Mouse (Mus musculus) embryonic stem cell, embryonic (primary cell): ENCODE data around the gene Ggt7.

Source experiments
- CTCF ChIA-PET, 4 experiments: fragments of 300-600 bp in 2 of 4; fragments of 350-600 bp in 2 of 4; sonication (Branson Sonifier 250); formaldehyde crosslinking; loops; one replicate each; lab custom pipeline; 2022; ENCODE audit warnings: inconsistent platforms in 2 of 4; lab: Charles Lee
- POLR2A ChIA-PET, 4 experiments: fragments of 300-600 bp in 2 of 4; fragments of 350-600 bp in 2 of 4; sonication (Branson Sonifier 250); formaldehyde crosslinking; loops; one replicate each; lab custom pipeline; 2022; ENCODE audit warnings: antibody characterized with exemption in 4 of 4, inconsistent platforms in 1 of 4; lab: Charles Lee

The Ggt7 gene

DNA sequence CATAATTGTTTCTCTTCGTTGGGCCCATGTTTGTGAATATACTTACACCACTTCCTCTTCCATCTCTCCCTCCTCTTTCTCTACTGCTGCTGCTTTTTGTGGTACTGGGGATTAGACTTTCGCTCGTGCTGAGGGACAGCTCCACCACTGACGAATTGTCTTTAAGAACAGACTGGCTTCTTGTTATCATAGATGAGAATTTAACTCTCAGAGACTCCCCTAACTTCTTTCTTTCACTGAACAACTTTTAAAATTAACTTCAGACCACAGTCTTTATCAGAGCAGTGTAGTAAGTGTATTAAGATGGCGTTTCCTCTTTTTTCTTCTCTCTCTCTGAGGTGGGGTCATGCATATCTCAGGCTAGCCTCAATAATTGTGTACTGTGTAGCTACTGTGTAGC lies 5.7 kb upstream of the Ggt7 start:
- CTCF ChIA-PET: interaction anchor here in 1 of 4 experiments (1.3 kb wide), 1 partner anchor 105 kb away, joined by 4 read pairs; no protein-coding TSS in a partner anchor

DNA sequence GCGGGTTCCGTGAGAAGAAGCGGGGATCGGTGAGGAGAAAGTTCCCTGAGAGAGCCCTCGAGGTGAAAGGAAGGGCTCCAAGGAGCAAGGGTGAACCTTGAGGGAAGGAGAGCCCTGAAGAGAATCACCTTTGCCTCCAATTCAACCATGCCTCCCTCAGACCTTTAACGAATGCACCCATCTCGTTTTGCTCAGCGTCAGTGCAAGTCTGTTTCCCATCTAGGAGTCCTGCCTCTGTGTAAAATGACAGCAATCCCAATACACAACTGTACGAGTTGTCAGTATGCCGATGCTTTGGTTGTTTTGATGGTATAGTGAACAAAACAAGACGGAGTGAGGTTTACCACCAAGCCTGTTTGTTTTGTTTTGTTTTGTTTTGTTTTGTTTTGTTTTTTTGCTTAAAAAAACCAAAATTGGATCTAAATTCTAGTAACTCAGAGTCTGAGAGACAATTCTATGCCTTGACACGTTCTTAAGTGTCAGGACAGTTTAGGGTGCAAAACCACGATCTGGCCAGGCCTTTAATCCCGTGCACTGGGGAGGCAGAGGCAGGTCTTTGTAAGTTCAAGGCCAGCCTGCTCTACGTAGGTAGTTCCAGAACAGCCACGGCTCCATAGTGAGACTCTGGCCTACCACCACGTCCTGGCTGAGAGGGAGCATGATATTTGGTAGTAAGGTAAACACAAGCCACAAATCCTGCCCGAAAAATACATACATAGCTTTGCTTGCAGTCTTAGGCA lies 664 bp upstream of the Ggt7 start:
- ChIA-PET POLR2A (interaction anchor here (0.5 to 3.4 kb wide), 39 partner anchors 11 to 444 kb away, joined by 3 to 48 read pairs (median 4); partner anchors contain the start of genes Gss (in 2 of the 4), Myh7b (in 2 of the 4), Ahcy (in 1 of the 4) and BC029722 (in 1 of the 4)), CTCF (interaction anchor here (0.5 to 4.5 kb wide), 64 partner anchors 11 to 1076 kb away, joined by 3 to 169 read pairs (median 5); partner anchors contain the start of genes Trpc4ap (in 3 of the 4), Gss (in 2 of the 4), Cep250 (in 1 of the 4) and Edem2 (in 1 of the 4))

More for the DNA sequence above, 5.7 kb upstream of the Ggt7 start:
- POLR2A ChIA-PET: interaction anchor here in 2 of 4 experiments (0.8 to 1.3 kb wide), 3 partner anchors 46 to 432 kb away, joined by 3 read pairs; partner anchors contain the start of gene Cep250 (in 1 of the 2)

GRCm38 (mm10) chr2:155515941-155516340 lies 2.1 kb downstream of the Ggt7 start:
- ChIA-PET POLR2A (interaction anchor here in 2 of 4 experiments (0.6 to 3.4 kb wide), 17 partner anchors 8 to 176 kb away, joined by 3 to 19 read pairs (median 4); partner anchors contain the start of gene Trpc4ap (in 1 of the 2)), CTCF (interaction anchor here (0.6 to 4.5 kb wide), 55 partner anchors 8 to 1780 kb away, joined by 3 to 169 read pairs (median 4); partner anchors contain the start of gene Trpc4ap (in 2 of the 4))

DNA sequence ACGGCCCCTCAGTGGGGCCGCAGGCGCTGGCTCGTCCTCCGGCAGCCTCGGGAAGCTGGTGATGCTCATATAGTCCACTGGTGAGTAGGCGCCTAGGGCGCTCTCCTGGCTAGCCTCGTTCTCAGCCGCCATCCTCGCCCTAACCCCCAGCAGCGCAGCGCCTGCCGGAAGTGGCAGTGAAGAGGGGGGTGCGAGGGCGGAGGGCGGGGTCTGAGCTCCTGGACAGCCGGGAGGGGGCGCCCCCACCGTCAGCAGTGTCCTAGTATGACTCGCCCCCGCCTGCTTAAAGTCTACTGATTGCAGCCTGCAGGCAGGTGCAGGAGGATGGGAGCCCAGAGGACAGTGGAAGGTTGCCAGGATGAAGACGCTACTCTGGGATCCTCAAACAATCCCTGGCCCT lies 3.4 kb downstream of the Ggt7 start:
- POLR2A ChIA-PET: interaction anchor here in 3 of 4 experiments (0.6 to 2.6 kb wide), 9 partner anchors 14 to 257 kb away, joined by 3 to 16 read pairs (median 5); partner anchors contain the start of gene Trpc4ap (in 1 of the 3)
- CTCF ChIA-PET: interaction anchor here (0.6 to 3.2 kb wide), 26 partner anchors 10 to 772 kb away, joined by 3 to 84 read pairs (median 4); partner anchors contain the start of gene Myh7b (in 1 of the 4)

DNA sequence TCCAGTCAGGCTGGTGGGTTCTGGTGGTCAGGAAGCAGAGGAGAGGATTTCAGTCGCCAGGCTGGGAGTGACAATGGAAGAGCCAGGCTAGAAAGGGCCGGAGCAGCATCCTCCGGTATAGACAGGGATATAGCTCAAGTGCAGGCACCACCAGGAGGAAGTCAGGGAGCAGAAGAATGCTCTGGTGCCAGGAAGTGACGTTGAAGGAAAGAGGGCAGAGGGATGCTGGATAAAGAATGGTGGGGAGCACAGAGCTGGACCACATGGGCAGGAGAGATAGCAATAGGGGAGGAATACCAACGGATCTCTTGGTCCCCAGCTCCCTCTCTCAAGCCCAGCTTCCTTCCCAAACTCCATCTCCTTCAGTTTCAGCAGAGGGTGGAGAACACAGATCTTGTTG lies 4.5 kb downstream of the Ggt7 start:
- ChIA-PET CTCF (interaction anchor here (0.6 to 3.2 kb wide), 32 partner anchors 14 to 372 kb away, joined by 3 to 84 read pairs (median 4); partner anchors contain the start of gene Trpc4ap (in 1 of the 4)), POLR2A (interaction anchor here in 3 of 4 experiments (1.0 to 2.6 kb wide), 12 partner anchors 13 to 157 kb away, joined by 3 to 16 read pairs (median 4); partner anchors contain the start of gene Pigu (in 1 of the 3))

- POLR2A ChIA-PET: interaction anchor here in 3 of 4 experiments (0.6 to 2.6 kb wide), 8 partner anchors 72 to 826 kb away, joined by 3 to 10 read pairs (median 4); no protein-coding TSS in a partner anchor
Observed at GRCm38 (mm10) chr2:155512479-155512878, 5.6 kb downstream of the Ggt7 start.

DNA sequence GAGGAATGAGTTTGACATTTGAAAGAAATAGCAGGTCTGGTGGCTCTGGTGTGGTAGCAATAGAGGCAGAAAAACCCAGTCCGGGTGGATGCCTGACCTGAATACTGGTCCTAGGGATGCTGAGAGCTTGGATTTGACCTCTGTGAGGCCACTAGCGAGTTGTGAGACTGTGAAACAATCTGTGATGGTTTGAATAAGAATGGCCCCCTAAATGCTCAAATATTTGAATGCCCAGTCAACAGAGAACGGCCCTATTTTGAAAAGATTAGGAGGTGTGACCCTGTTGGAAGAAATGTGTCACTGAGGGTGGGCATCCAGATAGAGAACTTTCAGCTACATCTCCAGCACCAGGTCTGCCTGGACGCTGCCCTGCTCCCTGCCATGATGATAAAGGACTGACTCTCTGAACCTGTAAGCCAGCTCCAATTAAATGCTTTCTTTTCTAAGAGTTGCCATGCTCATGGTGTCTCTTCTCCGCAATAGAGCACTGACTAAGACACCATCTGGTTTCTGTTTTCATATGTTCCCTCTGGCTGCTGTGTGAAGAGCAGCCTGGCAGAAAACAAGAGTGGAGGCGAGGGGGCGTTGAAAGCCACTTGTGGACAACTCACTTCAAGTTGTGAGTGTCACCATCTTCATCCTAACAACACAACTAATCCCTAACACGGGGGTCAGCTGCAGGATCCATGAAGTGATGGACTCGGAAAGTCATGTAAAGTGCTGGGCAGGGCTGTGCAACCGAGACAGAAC lies 10.1 kb downstream of the Ggt7 start:
- CTCF ChIA-PET: interaction anchor here in 3 of 4 experiments (0.7 to 1.5 kb wide), 12 partner anchors 9 to 500 kb away, joined by 3 to 5 read pairs (median 3); partner anchors contain the start of genes Acss2 (in 1 of the 3) and Ggt7 (in 1 of the 3)

More at GRCm38 (mm10) chr2:155512479-155512878, 5.6 kb downstream of the Ggt7 start:
- CTCF ChIA-PET: interaction anchor here in 3 of 4 experiments (0.6 to 3.2 kb wide), 26 partner anchors 13 to 243 kb away, joined by 3 to 84 read pairs (median 4); partner anchors contain the start of genes Gss (in 1 of the 3) and Trpc4ap (in 1 of the 3)

DNA sequence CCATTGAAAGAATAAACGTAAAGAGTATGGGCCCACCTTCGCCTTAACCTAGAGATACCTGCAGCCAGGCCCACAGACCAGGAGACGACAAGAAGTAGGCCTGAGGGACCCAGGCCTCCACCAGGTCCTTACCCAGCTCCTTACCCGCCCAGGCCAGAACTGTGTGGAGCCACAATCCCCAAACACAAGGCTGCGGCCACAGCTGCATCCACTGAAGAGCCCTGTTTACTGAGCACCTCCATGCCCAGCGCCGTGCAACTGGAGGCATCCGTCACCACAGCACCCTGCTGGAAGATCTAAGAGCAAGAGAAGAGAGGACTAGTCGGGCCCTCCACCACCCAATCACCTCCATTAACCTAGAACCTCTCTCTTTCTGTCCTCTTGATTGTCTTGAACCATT lies 12.2 kb downstream of the Ggt7 start:
- CTCF ChIA-PET: interaction anchor here in 3 of 4 experiments (0.8 to 1.5 kb wide), 8 partner anchors 9 to 277 kb away, joined by 3 to 6 read pairs (median 3); no protein-coding TSS in a partner anchor
- POLR2A ChIA-PET: interaction anchor here in 3 of 4 experiments (0.5 to 1.6 kb wide), 11 partner anchors 9 to 424 kb away, joined by 3 to 5 read pairs (median 3); partner anchors contain the start of genes Acss2 (in 1 of the 3) and Ncoa6 (in 1 of the 3)

More for the DNA sequence above, 10.1 kb downstream of the Ggt7 start:
- POLR2A ChIA-PET: interaction anchor here in 3 of 4 experiments (0.9 to 1.2 kb wide), 4 partner anchors 8 to 249 kb away, joined by 3 to 9 read pairs (median 4); partner anchors contain the start of gene Ggt7 (in 1 of the 3)

DNA sequence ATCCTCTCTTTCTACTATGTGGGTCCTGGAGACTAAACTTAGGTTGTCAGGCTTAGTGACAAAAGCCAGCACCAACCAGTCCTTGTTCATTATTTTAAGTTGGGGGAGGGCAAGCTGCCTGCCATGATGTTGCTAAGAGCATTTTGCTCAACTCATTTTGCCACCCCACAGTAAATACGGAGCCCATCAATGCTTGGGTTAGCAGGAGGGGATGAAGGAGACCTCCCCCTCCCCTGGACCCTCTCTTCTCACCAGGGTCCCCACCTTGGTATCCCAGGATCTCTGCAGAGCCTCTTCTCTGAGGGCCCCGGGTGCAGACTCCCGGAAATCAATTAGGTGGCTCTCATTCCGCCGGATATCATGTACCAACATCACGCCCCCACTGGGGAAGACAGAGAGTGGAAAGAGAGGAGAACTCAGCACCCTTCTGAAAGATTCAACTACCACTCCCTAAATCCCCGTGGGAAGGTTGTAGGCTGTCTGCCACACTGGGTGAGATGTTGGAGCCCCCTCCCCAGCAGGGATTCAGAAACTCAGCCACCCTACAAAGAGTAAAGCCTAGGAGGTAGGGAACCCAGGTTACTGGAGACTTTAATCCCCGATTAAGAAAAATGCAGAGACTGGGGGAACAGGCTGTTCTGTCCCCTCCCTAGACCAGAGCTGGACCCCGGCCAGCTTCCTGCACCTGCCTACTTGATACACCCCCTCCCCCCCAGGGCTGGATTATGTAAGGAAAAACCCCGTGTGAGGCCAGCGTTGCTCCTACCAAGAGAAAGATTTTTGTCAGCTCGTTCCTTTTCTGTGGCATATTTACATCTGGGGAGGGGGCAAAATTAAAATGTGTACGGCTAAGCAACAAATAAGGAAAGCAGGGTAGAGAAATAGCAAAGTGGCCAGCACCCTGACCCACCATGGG lies 13.3 kb downstream of the Ggt7 start:
- ChIA-PET CTCF (interaction anchor here in 2 of 4 experiments (0.8 to 1.5 kb wide), 5 partner anchors 10 to 278 kb away, joined by 3 to 5 read pairs (median 3); no protein-coding TSS in a partner anchor), POLR2A (interaction anchor here in 3 of 4 experiments (0.6 to 2.2 kb wide), 10 partner anchors 11 to 158 kb away, joined by 3 to 7 read pairs (median 4); partner anchors contain the start of gene Acss2 (in 1 of the 3))

GRCm38 (mm10) chr2:155502596-155502995 lies 15.4 kb downstream of the Ggt7 start:
- CTCF ChIA-PET: interaction anchor here in 2 of 4 experiments (0.7 to 1.4 kb wide), 7 partner anchors 12 to 243 kb away, joined by 3 to 4 read pairs (median 4); partner anchors contain the start of gene Trpc4ap (in 1 of the 2)
- POLR2A ChIA-PET: interaction anchor here in 3 of 4 experiments (0.6 to 2.2 kb wide), 3 partner anchors 87 to 250 kb away, joined by 4 to 7 read pairs (median 6); no protein-coding TSS in a partner anchor

GRCm38 (mm10) chr2:155490998-155491397 lies 27.0 kb downstream of the Ggt7 start:
- CTCF ChIA-PET: interaction anchor here in 1 of 4 experiments (1.2 kb wide), 1 partner anchor 136 kb away, joined by 3 read pairs; no protein-coding TSS in a partner anchor
- POLR2A ChIA-PET: interaction anchor here in 3 of 4 experiments (0.6 to 1.4 kb wide), 3 partner anchors 15 to 157 kb away, joined by 3 to 5 read pairs (median 5); no protein-coding TSS in a partner anchor

DNA sequence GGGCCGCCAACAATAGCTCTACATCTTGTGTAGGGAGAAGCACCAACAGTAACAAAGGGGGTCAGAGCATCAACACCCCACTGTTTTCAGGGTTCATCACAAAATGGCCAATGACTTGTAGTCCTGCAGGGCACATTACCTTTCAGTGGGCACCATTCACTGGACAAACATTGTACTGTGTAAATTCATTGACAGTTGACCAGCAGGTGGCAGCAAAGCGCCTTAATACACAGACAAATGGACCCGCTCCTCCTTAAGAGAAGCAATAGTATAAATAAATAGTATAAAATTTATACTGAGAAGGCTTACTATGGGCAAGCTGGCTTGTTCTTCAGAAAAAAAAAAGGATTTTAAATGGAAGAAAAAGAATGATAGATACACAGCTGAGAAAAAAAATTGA lies 36.0 kb downstream of the Ggt7 start:
- ChIA-PET POLR2A (interaction anchor here in 1 of 4 experiments (0.8 kb wide), 1 partner anchor 185 kb away, joined by 3 read pairs; no protein-coding TSS in a partner anchor), CTCF (interaction anchor here in 3 of 4 experiments (0.6 to 2.5 kb wide), 6 partner anchors 36 to 283 kb away, joined by 3 to 8 read pairs (median 4); partner anchors contain the start of genes Acss2 (in 1 of the 3) and Ggt7 (in 1 of the 3))

GRCm38 (mm10) chr2:155473570-155474088 lies 44.4 kb downstream of the Ggt7 start, which contains the start of gene Ncoa6:
Gene Ncoa6 (minus strand): TSS chr2:155473894.
- POLR2A ChIA-PET: interaction anchor here in 3 of 4 experiments (0.6 to 2.7 kb wide), 13 partner anchors 20 to 388 kb away, joined by 3 to 9 read pairs (median 3); partner anchors contain the start of gene Myh7b (in 1 of the 3)
- CTCF ChIA-PET: interaction anchor here in 2 of 4 experiments (0.6 to 1.2 kb wide), 3 partner anchors 157 to 953 kb away, joined by 3 to 4 read pairs (median 3); no protein-coding TSS in a partner anchor

GRCm38 (mm10) chr2:155472671-155473569 lies 45.1 kb downstream of the Ggt7 start:
- ChIA-PET CTCF (interaction anchor here in 2 of 4 experiments (0.6 to 1.2 kb wide), 2 partner anchors 157 to 525 kb away, joined by 3 to 4 read pairs; no protein-coding TSS in a partner anchor), POLR2A (interaction anchor here in 3 of 4 experiments (0.6 to 2.7 kb wide), 11 partner anchors 19 to 388 kb away, joined by 3 to 9 read pairs (median 3); no protein-coding TSS in a partner anchor)
